ENCODE assay signal across 5 mouse cellular contexts in the genomic region with DNA sequence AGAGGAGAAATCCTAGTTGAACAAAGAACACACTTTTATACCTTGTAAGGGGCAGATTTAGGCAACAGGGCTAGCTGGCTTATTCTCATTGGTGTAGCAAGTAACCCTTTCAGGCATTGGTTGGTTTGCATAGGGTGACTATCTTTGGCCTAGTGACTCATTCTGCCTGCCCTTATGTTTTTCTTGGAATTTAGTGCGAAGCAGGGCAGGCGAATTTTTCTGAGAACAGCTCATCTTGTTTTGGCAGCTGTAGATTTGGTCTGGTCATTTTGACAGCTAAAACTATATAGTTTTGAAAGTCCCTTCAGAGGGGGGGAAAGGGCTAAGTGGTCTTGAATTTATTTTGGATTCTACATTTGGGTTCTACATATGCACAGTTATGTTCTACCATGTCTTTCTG. TPM values are rescaled to one million over a fixed set of nuclear protein-coding genes. Genes with fewer than 3 reads are reported as not detected.
DNase-seq lines count a peak whose midpoint lies in the region; TF ChIP-seq lines count a peak whose summit lies in the region.
"Not testable (repeated sequence)": the region's sequence is repeated elsewhere in the genome, so short reads cannot be mapped to it uniquely, and the experiment has no call there.

No protein-coding gene starts in this region.

- H3K4me1 ChIP-seq in embryonic fibroblast, embryonic 13.5 days (ENCODE audit: control insufficient read depth, insufficient read depth, low read length): not testable (repeated sequence)

- peak overlapping the region; percentile 100 for H3K27ac ChIP-seq in embryonic fibroblast, embryonic 13.5 days (ENCODE audit: insufficient read depth, low read length)

- H3K27me3 ChIP-seq in C2C12 (ENCODE audit: control insufficient read depth, insufficient read depth, insufficient read length): not testable (repeated sequence)

- not testable (repeated sequence) for H3K36me3 ChIP-seq in C2C12 (ENCODE audit: control insufficient read depth, insufficient read depth)

- not testable (repeated sequence) for H3K4me3 ChIP-seq in C2C12 (ENCODE audit: insufficient read depth, poor library complexity, severe bottlenecking); embryonic fibroblast, embryonic 13.5 days (ENCODE audit: insufficient read depth, low read length)

- TF ChIP-seq POLR2A in embryonic fibroblast, embryonic 13.5 days (IDR thresholded peaks at IDR 0.05; ENCODE audit: low read depth, low read length): not testable (repeated sequence)

- H3K79me3 ChIP-seq in C2C12 (ENCODE audit: low read depth): not testable (repeated sequence)

- not testable (repeated sequence) for TF ChIP-seq CTCF in C2C12 (IDR thresholded peaks at IDR 0.05; ENCODE audit: control insufficient read depth, insufficient read depth, insufficient read length); embryonic fibroblast, embryonic 13.5 days (IDR thresholded peaks at IDR 0.05; ENCODE audit: borderline replicate concordance, insufficient read depth, low read length)

- H3ac ChIP-seq in C2C12 (ENCODE audit: control insufficient read depth, insufficient read length, low read depth): not testable (repeated sequence)

- not testable (repeated sequence) for H3K79me2 ChIP-seq in C2C12 (ENCODE audit: control insufficient read depth, insufficient read depth)

- DNase-seq in 3134 (ENCODE audit: extremely low read depth, insufficient read length, low spot score) (peak; percentile 63), NIH3T3 (ENCODE audit: low read depth) (peak; percentile 67), adipocyte (ENCODE audit: low spot score) (peak; percentile 75)

TF ChIP-seq in C2C12, 6 proteins besides CTCF, POLR2A, EP300 and RAD21:
- peak; percentile 76 for TF ChIP-seq MYOD1 (IDR thresholded peaks at IDR 0.05; ENCODE audit: control insufficient read depth, insufficient read length, low read depth)

RNA-seq across cellular contexts. Expression of gene Papolg, which starts 18.8 kb away (rescaled TPM):
- 2.7 TPM for polyA plus RNA-seq in C2C12 (2012; fragmentation: generic; extraction: Trizol)
- polyA plus RNA-seq in embryonic fibroblast, embryonic 13.5 days (2011; ENCODE audit: insufficient read length, low read depth, missing spikeins): 14.1 and 16.2 TPM in 2 replicates
